Mouse (Mus musculus) embryonic facial prominence, embryonic 13.5 days (tissue): ENCODE data around the gene Il23r. TPM values are rescaled to one million over a fixed set of nuclear protein-coding genes. Genes with fewer than 3 reads are reported as not detected.

Source experiments
- ATAC-seq: fragments of 200-750 bp; cut with Nextera tagmentation; 2 replicates; pipeline ENCODE4 v1.8.0; 2017; ENCODE audit warnings: low read depth; ENCODE audit not compliant: insufficient number of reproducible peaks, insufficient read depth, low FRiP score, low TSS enrichment
- H3K27ac ChIP-seq: fragments of 300-500 bp; sonication (generic); 2 replicates; pipeline ENCODE4 v1.5.1; 2015; ENCODE audit warnings: moderate library complexity, mild to moderate bottlenecking, inconsistent platforms
- H3K27me3 ChIP-seq: fragments of 300-500 bp; sonication (generic); 2 replicates; pipeline ENCODE4 v1.6.1; 2015; ENCODE audit warnings: mild to moderate bottlenecking, inconsistent platforms
- H3K36me3 ChIP-seq: fragments of 300-500 bp; sonication (generic); 2 replicates; pipeline ENCODE4 v1.6.1; 2015; ENCODE audit warnings: mild to moderate bottlenecking, inconsistent platforms
- H3K4me1 ChIP-seq: fragments of 300-500 bp; sonication (generic); 2 replicates; pipeline ENCODE4 v1.6.1; 2015; ENCODE audit warnings: inconsistent platforms
- H3K4me2 ChIP-seq: fragments of 300-500 bp; sonication (generic); 2 replicates; pipeline ENCODE4 v1.6.1; 2015; ENCODE audit warnings: moderate library complexity, mild to moderate bottlenecking, inconsistent platforms
- H3K4me3 ChIP-seq: fragments of 300-500 bp; sonication (generic); 2 replicates; pipeline ENCODE4 v1.5.1; 2015; ENCODE audit warnings: mild to moderate bottlenecking, inconsistent platforms
- H3K9ac ChIP-seq: fragments of 300-500 bp; sonication (generic); 2 replicates; pipeline ENCODE4 v1.6.1; 2015; ENCODE audit warnings: mild to moderate bottlenecking, inconsistent platforms
- H3K9me3 ChIP-seq: fragments of 300-500 bp; sonication (generic); 2 replicates; pipeline ENCODE4 v1.6.1; 2016; ENCODE audit warnings: inconsistent platforms
- WGBS: fragments of 180-500 bp; shearing (Covaris S2); methylation state at CpG from one replicate; pipeline ENCODE4 v1.1.7; 2015; ENCODE audit warnings: mixed read lengths; 5-methylcytosine and 5-hydroxymethylcytosine counted together
- polyA plus RNA-seq: library from polyadenylated mRNA; unstranded; fragments of >200 nt; fragmentation: Nextera tagmentation; extraction: Ambion mirVana; gene quantifications from 2 replicates; pipeline ENCODE4 v1.2.1, GENCODE M21; 2015

Il23r gene
- polyA plus RNA-seq, 1 experiment from 2014 or later = not detected

DNA sequence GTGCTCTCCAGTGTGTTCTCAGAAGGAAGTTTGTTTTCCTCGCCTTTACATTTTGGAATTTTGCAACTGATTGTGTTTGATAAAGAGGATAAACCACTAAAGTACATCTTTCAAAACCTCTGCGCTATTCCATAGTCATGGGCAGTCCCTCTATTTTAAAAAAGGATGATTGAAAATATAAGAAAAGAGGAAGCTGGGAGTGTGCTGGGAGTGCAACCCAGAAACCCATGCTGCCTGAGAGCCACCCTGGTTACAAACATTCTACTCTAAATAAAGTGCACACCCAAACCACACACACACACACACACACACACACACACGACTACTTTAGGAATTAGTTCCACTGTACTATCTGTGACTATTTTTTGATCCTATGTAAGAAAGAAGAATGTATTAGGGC lies 75.1 kb downstream of the Il23r start:
- H3K4me2 ChIP-seq = no peak overlapping the region
- 84% methylated on average over 3 of the region's 3 CpGs for WGBS
- H3K4me1 ChIP-seq = no peaks in the 10 kb centered on the region
- H3K36me3 ChIP-seq = no peaks in the 10 kb centered on the region
- H3K9ac ChIP-seq = no peak overlapping the region
- no peaks in the 10 kb centered on the region for H3K9me3 ChIP-seq
- H3K27me3 ChIP-seq = no peaks in the 10 kb centered on the region
- no peak overlapping the region for H3K27ac ChIP-seq
- no peak overlapping the region for H3K4me3 ChIP-seq
- no peak for ATAC-seq

DNA sequence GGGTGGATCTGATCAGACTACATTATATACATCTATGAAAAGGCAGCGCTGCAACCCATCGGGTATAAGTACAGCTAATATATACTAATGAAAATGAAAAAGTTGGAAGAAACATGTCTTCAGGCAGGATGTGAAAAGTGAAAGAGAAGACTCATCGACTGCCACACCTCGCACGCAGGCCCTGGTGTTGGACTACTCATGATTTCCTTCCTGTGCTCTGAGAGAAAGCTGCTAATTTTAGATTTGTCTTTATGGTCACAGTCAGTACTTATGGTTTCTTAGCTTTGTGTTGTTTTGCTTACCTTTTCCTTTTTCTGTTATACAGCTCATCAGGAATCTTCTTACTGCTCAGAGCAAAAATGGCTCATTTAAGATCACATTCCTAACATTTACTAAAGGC lies 76.4 kb downstream of the Il23r start:
- WGBS = 91% methylated on average over 5 of the region's 5 CpGs
- no peaks in the 10 kb centered on the region for H3K27me3 ChIP-seq
- H3K4me3 ChIP-seq = no peak overlapping the region
- no peak overlapping the region for H3K27ac ChIP-seq
- H3K36me3 ChIP-seq = no peaks in the 10 kb centered on the region
- ATAC-seq = no peak
- no peaks in the 10 kb centered on the region for H3K4me1 ChIP-seq
- no peaks in the 10 kb centered on the region for H3K9me3 ChIP-seq
- H3K9ac ChIP-seq = no peak overlapping the region
- H3K4me2 ChIP-seq = no peak overlapping the region

DNA sequence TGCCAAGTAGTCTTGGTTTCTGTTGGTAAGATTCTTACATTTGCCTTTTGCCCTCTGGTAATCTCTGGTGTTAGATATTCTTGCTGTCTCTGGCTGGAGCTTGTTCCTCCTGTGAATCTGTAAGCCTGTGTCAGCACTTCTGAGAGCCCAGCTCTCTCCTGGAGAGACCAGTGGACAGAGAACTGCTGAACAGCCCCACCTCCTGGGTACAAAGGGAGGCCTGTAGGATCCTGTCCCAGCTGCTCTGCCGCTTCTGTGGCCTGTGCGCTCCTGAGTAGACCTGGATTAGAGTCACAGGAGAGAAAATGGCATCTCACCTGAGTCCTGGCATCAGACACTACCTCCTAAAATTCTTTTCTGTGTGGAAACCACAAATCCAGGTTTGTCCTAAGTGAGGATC lies 78.3 kb downstream of the Il23r start:
- 67% methylated on average over 2 of the region's 2 CpGs for WGBS
- ATAC-seq = no peak
- no peaks in the 10 kb centered on the region for H3K9me3 ChIP-seq
- H3K36me3 ChIP-seq = no peaks in the 10 kb centered on the region
- H3K9ac ChIP-seq = no peak overlapping the region
- no peaks in the 10 kb centered on the region for H3K27me3 ChIP-seq
- H3K4me1 ChIP-seq = no peaks in the 10 kb centered on the region
- H3K27ac ChIP-seq = no peak overlapping the region
- no peak overlapping the region for H3K4me2 ChIP-seq
- H3K4me3 ChIP-seq = no peak overlapping the region

DNA sequence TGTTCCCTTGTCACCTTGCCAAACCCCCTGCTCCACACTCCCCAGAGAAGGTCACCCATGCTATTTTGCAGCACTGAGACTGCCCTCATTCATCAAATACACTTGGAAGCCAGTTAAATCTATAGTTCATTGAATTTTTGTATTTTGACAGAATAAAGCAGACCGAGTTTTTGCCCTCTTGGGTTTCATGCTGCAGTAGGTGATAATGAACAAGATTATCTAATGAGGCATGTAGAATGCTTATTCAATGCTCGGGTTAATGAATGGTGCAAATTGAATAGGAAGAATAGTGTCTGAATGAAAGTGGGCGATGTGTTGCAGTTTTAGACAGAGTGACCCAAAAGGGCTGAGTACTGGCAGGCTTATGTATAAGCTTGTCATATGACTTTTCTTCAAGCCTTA lies 86.4 kb downstream of the Il23r start:
- no peak overlapping the region for H3K4me3 ChIP-seq
- H3K9me3 ChIP-seq = no peaks in the 10 kb centered on the region
- no peak overlapping the region for H3K27ac ChIP-seq
- no peak overlapping the region for H3K4me2 ChIP-seq
- H3K9ac ChIP-seq = no peak overlapping the region
- no peaks in the 10 kb centered on the region for H3K36me3 ChIP-seq
- no peaks in the 10 kb centered on the region for H3K27me3 ChIP-seq
- H3K4me1 ChIP-seq = no peaks in the 10 kb centered on the region
- ATAC-seq = no peak
- WGBS = 82% methylated on average over 3 of the region's 3 CpGs

DNA sequence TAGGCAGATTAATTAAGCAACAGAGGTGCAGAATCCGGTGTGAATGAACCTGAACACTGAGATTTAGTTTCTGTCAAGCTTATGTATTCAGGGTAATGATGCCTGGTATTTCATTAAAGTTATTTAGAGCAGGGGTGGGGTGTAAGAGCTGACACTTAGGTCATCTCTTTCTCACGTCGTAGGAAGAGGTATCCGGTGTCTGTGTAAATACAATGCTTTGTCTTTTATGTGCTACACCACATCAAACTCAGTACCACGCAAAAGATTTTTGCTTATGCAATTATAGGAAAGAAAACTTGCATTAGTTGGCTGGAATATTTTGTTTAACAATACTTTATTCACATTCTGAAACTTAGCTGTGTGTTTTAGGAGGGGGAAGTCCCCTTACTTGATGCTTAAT lies 92.1 kb downstream of the Il23r start:
- WGBS = 79% methylated on average over 5 of the region's 5 CpGs
- Histone ChIP-seq H3K27ac (no peak overlapping the region), H3K27me3 (no peaks in the 10 kb centered on the region), H3K4me3 (no peak overlapping the region), H3K9ac (no peak overlapping the region), H3K9me3 (no peaks in the 10 kb centered on the region), H3K36me3 (no peaks in the 10 kb centered on the region), H3K4me1 (no peaks in the 10 kb centered on the region), H3K4me2 (no peak overlapping the region)
- no peak for ATAC-seq

DNA sequence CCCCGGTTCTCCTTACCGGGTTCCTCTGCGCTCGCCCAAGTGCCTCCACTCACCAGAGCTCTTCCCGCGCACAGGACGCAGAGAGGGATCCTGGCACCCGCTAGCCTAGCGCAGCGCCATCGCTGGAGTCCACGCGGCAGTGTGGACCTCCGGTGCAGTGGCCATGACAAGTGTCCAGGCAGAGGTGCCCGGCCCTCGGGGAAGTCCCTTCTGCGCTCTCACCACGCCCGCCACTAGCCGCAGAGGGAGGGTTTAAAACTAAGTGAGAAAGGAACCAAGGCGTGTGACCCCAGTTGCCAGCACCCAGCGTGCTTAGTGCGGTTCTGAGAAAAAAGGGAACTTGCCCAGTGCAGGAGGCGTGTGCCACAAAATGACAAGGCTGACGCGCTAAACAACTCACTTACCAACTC lies 115.7 kb downstream of the Il23r start, which contains the start of gene Il12rb2:
Gene Il12rb2 (minus strand): TSS at position 207 of the 410 bp plus-strand sequence.
- Histone ChIP-seq H3K4me3 (peak within 1 kb of the TSS; percentile 38), H3K9me3 (no peaks in the 10 kb centered on the region), H3K27ac (no peak within 1 kb of the TSS), H3K9ac (peak within 1 kb of the TSS; percentile 44; the same call in 1 of the 2 replicates), H3K4me2 (peak within 1 kb of the TSS; percentile 65), H3K36me3 (no peaks in the 10 kb centered on the region), H3K27me3 (peaks cover 21% of the 10 kb centered on the region), H3K4me1 (0 out of 2 replicates have a peak, but pooled peaks cover 8% of the 10 kb centered on the region)
- no peak for ATAC-seq
- WGBS = under 1% methylated on average over 26 of the region's 26 CpGs

Other genes starting within 250 kb of the Il23r start
- gene Il12rb2, start 115.7 kb downstream of the Il23r start, polyA plus RNA-seq = 0.10 TPM in 1 of 2 replicates, not detected in the other
- 54.0 and 61.6 TPM in 2 replicates for gene Tacstd2, start 43.9 kb upstream of the Il23r start, polyA plus RNA-seq